Mouse (Mus musculus) embryonic fibroblast, embryonic 13.5 days (primary cell): ENCODE measurements around the gene Commd1. TPM values are rescaled to one million over a fixed set of nuclear protein-coding genes. Genes with fewer than 3 reads are reported as not detected.

Source experiments
- H3K27ac ChIP-seq: 2 replicates; pipeline ENCODE4 v1.5.1; 2012; ENCODE audit warnings: low read length, control low read depth, inconsistent platforms; ENCODE audit not compliant: insufficient read depth
- H3K4me1 ChIP-seq: 2 replicates; pipeline ENCODE4 v1.6.1; 2011; ENCODE audit warnings: low read length; ENCODE audit not compliant: control insufficient read depth, insufficient read depth
- H3K4me3 ChIP-seq: 2 replicates; pipeline ENCODE4 v1.5.1; 2011; ENCODE audit warnings: mild to moderate bottlenecking, control low read depth, low read length; ENCODE audit not compliant: insufficient read depth
- CTCF ChIP-seq: IDR thresholded peaks from 2 replicates; pipeline ENCODE4 v1.5.1; 2011; ENCODE audit warnings: mild to moderate bottlenecking, control low read depth, low read length, moderate library complexity, borderline replicate concordance; ENCODE audit not compliant: insufficient read depth
- POLR2A ChIP-seq: IDR thresholded peaks from 2 replicates; pipeline ENCODE4 v1.6.1; 2011; ENCODE audit warnings: low read depth, mild to moderate bottlenecking, control low read depth, low read length, moderate library complexity
- polyA plus RNA-seq: library from polyadenylated mRNA; stranded (reverse); fragments of >200 nt; gene quantifications from 2 replicates; pipeline ENCODE4 v1.2.4, GENCODE M21; 2011; ENCODE audit warnings: low read depth; ENCODE audit not compliant: missing spikeins, insufficient read length

Gene Commd1
- 88.3 and 102 TPM in 2 replicates for polyA plus RNA-seq

DNA sequence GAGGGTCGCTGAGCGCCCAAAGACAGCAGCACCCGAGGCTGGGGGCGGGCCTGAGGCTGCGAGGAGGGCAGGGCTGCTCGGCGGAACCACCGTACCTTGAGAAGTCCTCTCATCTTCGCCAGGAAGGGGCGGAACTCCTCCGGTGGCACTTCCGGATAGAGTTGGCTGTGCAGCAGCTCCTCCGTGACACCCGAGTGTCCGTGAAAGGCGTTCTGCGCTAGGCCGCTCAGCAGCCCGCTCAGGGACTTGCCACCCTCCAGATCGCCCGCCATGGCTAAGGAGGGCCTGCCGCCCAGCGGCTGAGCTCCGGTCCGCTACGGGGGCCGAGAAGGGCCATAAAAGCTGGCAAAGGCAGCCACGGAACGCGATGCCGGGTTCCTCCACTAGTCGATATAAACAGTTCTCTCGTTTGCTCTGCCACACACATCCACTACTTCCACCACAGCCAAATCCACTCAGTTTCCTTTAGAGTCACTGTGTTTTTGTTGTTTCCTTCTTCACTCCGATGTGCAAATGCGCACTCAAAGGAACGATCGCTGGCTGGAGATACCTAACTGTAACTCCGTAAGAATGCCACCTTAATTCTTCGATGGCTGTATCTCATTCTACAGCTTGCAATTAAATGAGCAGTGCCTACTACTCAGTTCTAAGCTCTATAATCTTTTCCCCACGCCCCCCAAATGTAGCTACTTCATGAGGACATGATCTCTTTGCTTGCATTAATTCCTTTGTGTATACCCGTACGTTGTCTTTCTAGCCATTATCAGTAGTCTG is at the start of gene Commd1, which contains the start of gene Gm28048:
Commd1 (minus strand) TSS at position 399 of the 774 bp plus-strand sequence.
Gm28048 (minus strand) TSS at position 107 of the 774 bp plus-strand sequence.
- H3K4me1 ChIP-seq = peaks cover 2% of the 10 kb centered on the region; the same call in 1 of the 2 replicates
- peak within 1 kb of the TSS; percentile 83 for H3K27ac ChIP-seq
- peak within 1 kb of the TSS; percentile 86 for H3K4me3 ChIP-seq
- TF ChIP-seq CTCF (peak; percentile 22; the same call in 1 of the 2 replicates), POLR2A (peak; percentile 88)

DNA sequence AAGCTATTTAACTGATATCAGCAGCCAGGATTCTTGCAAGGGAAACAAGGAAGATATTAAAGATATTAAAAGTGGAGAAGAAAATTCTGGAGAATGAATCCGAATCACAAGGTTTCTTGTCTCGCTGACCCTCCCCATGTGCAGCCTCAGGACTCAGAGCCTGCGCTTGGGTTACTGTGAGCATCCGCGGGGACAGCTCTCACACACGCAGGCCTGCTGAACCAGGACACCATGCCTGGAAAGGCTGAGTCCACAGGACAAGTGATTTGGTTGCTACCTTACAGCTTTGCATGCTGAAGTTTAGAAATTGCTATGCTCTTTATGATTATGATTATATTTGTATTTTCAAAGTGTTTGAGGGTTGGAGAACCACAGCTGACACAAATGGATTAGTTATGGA is 47.2 kb upstream of the Commd1 start:
- Histone ChIP-seq H3K4me3 (no peak overlapping the region), H3K27ac (no peak overlapping the region), H3K4me1 (no peaks in the 10 kb centered on the region)
- TF ChIP-seq POLR2A (no peak), CTCF (no peak)

GRCm38 (mm10) chr11:23028957-23029356 is 46.8 kb upstream of the Commd1 start:
- Histone ChIP-seq H3K4me1 (no peaks in the 10 kb centered on the region), H3K4me3 (no peak overlapping the region), H3K27ac (no peak overlapping the region)
- TF ChIP-seq POLR2A = no peak
- no peak for TF ChIP-seq CTCF

GRCm38 (mm10) chr11:23024169-23024568 is 42.0 kb upstream of the Commd1 start:
- TF ChIP-seq POLR2A = no peak
- TF ChIP-seq CTCF = no peak
- no peak overlapping the region for H3K4me3 ChIP-seq
- H3K4me1 ChIP-seq = no peaks in the 10 kb centered on the region
- H3K27ac ChIP-seq = no peak overlapping the region

- Histone ChIP-seq H3K27ac (no peak overlapping the region), H3K4me1 (no peaks in the 10 kb centered on the region), H3K4me3 (no peak overlapping the region)
- TF ChIP-seq POLR2A (no peak), CTCF (no peak)
These were observed 41.0 kb upstream of the Commd1 start for GRCm38 (mm10) chr11:23023155-23023554.

DNA sequence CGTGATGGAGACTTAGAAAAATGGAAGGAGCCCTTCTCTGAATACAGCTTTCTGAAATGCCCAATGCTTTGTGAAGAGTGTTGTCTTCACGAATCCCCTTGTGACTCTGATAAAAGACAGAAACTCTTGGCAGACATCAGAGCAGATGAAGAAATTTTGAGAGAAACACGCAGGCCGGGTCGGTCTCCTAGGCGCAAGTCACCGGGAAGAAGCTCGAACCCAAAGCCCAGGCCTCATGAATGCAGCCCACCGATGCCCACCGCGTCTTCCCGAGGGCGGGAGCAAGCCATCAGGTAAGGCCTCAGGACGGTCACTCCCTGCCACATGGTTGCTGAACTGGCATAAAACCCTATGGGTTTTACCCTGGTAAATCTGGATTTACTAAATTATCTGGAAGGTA is 38.7 kb upstream of the Commd1 start:
- Histone ChIP-seq H3K4me3 (no peak overlapping the region), H3K4me1 (no peaks in the 10 kb centered on the region), H3K27ac (no peak overlapping the region)
- TF ChIP-seq CTCF (no peak), POLR2A (no peak)

DNA sequence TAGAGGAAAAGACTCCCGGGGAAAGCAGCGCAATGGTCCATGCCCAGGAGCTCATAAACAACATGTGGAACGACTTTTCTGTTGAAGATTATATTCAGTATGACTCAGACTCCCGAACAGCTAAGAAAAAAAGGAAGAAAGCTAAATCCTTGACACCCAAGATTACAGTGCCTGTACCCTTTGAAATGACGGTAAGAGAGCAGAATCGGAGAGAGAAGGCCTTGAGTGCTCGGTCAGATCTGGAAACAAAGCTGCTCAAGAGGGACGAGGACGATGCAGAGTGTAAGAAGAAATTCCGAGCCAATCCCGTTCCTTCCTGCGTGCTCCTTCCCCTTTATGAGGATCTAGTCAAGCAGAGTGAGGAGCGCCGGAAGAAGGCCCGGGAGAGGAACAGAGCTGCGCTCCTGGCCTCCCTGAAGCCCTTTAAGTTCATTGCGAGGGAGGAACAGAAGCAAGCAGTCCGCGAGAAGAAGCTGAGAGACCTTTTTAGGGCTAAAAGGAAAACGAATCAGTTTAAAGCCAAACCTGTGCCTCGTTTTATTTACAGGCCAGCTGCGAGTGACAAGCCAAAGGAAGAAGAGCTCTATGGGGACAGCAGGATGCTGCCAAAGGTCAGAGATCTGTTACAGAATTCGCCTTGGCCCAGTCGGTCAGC is 38.1 kb upstream of the Commd1 start:
- no peak for TF ChIP-seq POLR2A
- TF ChIP-seq CTCF = no peak
- H3K27ac ChIP-seq = no peak overlapping the region
- H3K4me3 ChIP-seq = no peak overlapping the region

DNA sequence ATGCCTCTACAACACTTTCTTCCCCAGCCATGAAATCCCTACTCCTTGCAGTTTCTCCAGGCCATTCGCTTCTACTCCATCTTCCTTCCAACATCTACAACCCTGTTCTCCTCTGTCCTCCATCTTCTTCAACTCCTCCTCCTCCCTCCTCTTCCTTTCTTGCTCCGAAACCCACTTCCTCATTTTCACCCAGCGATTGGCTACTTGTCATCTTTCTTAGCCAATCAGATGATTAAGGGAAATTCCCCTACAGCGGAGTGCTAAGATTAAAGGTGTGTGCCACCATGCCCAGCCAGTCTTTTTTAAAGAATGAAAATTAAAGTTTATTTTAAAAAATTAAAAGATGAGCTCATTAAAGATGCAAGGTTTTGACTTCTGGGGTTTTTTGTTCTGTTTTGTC is 35.8 kb upstream of the Commd1 start:
- Histone ChIP-seq H3K4me3 (no peak overlapping the region), H3K27ac (no peak overlapping the region), H3K4me1 (no peaks in the 10 kb centered on the region)
- TF ChIP-seq CTCF (no peak), POLR2A (no peak)

More for the DNA sequence above, 38.1 kb upstream of the Commd1 start:
- H3K4me1 ChIP-seq = no peaks in the 10 kb centered on the region

- H3K4me3 ChIP-seq = no peak overlapping the region
- H3K27ac ChIP-seq = no peak overlapping the region
- TF ChIP-seq CTCF (no peak), POLR2A (no peak)
These were observed 32.8 kb upstream of the Commd1 start for GRCm38 (mm10) chr11:23014996-23015395.

GRCm38 (mm10) chr11:23013580-23014294 is 31.6 kb upstream of the Commd1 start:
- Histone ChIP-seq H3K4me3 (no peak overlapping the region), H3K27ac (no peak overlapping the region), H3K4me1 (no peaks in the 10 kb centered on the region)
- TF ChIP-seq CTCF (no peak), POLR2A (no peak)

More at GRCm38 (mm10) chr11:23014996-23015395, 32.8 kb upstream of the Commd1 start:
- no peaks in the 10 kb centered on the region for H3K4me1 ChIP-seq

GRCm38 (mm10) chr11:23013096-23013495 is 30.9 kb upstream of the Commd1 start:
- no peak overlapping the region for H3K27ac ChIP-seq
- TF ChIP-seq CTCF (no peak), POLR2A (no peak)
- no peak overlapping the region for H3K4me3 ChIP-seq
- no peaks in the 10 kb centered on the region for H3K4me1 ChIP-seq
